Mouse (Mus musculus): ENCODE results near the gene Setd5. TPM values are rescaled to one million over a fixed set of nuclear protein-coding genes. Genes with fewer than 3 reads are reported as not detected.

Setd5 gene
- polyA plus RNA-seq, 1 experiment, result 25.4 TPM

DNA sequence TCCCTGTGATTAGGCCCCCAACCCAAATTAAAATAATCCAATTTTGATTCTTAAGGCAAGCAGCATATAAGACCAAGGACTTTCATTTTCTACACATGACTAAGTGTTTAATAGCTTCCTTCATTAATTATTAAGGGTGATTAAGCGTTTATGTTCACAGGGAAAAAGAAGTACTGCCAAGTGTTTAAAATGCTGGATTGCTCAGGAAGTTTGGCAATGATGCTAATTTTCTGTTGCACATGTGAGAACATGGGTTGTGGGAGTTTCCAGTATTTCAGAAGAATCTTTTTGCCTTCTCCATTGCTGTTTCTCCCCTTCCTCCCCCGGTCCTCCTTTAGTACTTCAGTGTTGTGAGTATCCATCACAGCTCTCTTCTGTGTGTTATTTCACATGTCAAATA, 44.0 kb upstream of the Setd5 start:
- 40% methylated on average over 2 of the region's 2 CpGs for WGBS
- Histone ChIP-seq H3K27ac (ENCODE audit: insufficient read depth, low read depth, low read length) (no peak overlapping the region), H3K27me3 (ENCODE audit: control insufficient read depth, insufficient read depth, low read length) (no peaks in the 10 kb centered on the region), H3K36me3 (ENCODE audit: control insufficient read depth, insufficient read depth, low read length) (no peaks in the 10 kb centered on the region), H3K4me3 (ENCODE audit: low read depth, low read length) (no peak overlapping the region), H3K4me1 (ENCODE audit: control insufficient read depth, insufficient read depth, insufficient read length, low read length) (peaks cover 13% of the 10 kb centered on the region; the same call in 1 of the 2 replicates)
- TF ChIP-seq CTCF (IDR thresholded peaks at IDR 0.05; ENCODE audit: extremely low read depth, insufficient read length, insufficient replicate concordance, low read depth, low read length) (no peak), POLR2A (IDR thresholded peaks at IDR 0.05; ENCODE audit: low read depth, low read length) (no peak)

DNA sequence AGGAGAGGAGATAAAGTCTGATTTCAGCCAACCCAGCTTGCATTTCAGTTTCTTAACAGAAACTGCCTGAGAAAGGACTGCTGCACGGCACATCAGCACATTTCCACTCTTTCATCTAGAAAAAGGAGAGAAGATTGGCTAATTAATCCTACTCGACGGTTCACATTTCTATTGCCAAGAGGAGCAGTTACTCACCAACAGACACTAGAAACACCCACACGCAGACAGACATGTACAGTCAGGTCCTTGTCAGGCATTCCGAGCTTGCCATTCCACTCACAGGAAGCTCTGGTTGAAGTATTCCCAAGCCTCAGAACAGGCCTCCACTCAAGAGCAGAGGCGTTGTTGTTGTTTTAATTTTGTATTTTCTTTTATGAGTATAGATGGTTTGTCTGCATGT, 42.7 kb upstream of the Setd5 start:
- H3K36me3 ChIP-seq (ENCODE audit: control insufficient read depth, insufficient read depth, low read length), result no peaks in the 10 kb centered on the region
- H3K4me3 ChIP-seq (ENCODE audit: low read depth, low read length), result no peak overlapping the region
- WGBS, result 81% methylated on average over 6 of the region's 6 CpGs
- TF ChIP-seq POLR2A (IDR thresholded peaks at IDR 0.05; ENCODE audit: low read depth, low read length), result no peak
- no peak for TF ChIP-seq CTCF (IDR thresholded peaks at IDR 0.05; ENCODE audit: extremely low read depth, insufficient read length, insufficient replicate concordance, low read depth, low read length)
- H3K27ac ChIP-seq (ENCODE audit: insufficient read depth, low read depth, low read length), result no peak overlapping the region
- peaks cover 16% of the 10 kb centered on the region; the same call in 1 of the 2 replicates for H3K4me1 ChIP-seq (ENCODE audit: control insufficient read depth, insufficient read depth, insufficient read length, low read length)
- no peaks in the 10 kb centered on the region for H3K27me3 ChIP-seq (ENCODE audit: control insufficient read depth, insufficient read depth, low read length)

DNA sequence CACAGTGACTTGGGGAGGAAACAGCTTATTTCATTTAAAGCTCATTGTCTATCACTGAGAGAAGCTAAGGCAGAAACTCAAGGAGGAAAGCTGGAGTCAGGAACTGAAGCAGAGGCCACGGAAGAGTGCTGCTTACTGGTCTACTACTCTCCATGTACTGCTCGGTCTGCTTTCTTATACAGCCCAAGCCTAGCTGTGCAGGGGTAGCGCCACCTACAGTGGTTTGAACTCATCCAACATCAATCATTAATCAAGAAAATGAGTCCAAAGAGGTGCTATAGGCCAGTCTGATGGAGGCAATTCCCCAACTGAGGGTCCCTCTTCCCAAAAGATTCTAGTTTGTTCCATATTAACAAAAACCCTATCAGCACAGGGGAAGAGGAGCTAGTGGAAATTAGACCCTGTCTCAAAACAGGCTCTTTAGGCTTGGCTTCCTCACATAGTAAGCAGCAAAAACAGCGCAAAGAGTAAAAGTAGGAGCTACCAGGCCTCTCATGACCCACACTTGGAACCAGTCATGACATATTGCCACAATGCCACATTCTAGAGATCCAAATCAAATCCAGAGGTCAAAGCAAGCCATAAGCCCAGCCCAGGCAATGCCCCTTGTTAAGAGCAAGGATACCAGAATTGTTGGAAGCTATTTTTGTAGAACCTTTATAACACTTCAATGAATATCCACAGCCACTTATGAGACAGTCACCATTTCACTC, 40.5 kb upstream of the Setd5 start:
- H3K27ac ChIP-seq (ENCODE audit: insufficient read depth, low read depth, low read length), result no peak overlapping the region
- WGBS, result 56% methylated on average over 4 of the region's 4 CpGs
- H3K36me3 ChIP-seq (ENCODE audit: control insufficient read depth, insufficient read depth, low read length), result no peaks in the 10 kb centered on the region
- no peak for TF ChIP-seq POLR2A (IDR thresholded peaks at IDR 0.05; ENCODE audit: low read depth, low read length)
- no peak for TF ChIP-seq CTCF (IDR thresholded peaks at IDR 0.05; ENCODE audit: extremely low read depth, insufficient read length, insufficient replicate concordance, low read depth, low read length)
- H3K27me3 ChIP-seq (ENCODE audit: control insufficient read depth, insufficient read depth, low read length), result no peaks in the 10 kb centered on the region
- no peak overlapping the region for H3K4me3 ChIP-seq (ENCODE audit: low read depth, low read length)
- H3K4me1 ChIP-seq (ENCODE audit: control insufficient read depth, insufficient read depth, insufficient read length, low read length), result peaks cover 7% of the 10 kb centered on the region; the same call in 1 of the 2 replicates

DNA sequence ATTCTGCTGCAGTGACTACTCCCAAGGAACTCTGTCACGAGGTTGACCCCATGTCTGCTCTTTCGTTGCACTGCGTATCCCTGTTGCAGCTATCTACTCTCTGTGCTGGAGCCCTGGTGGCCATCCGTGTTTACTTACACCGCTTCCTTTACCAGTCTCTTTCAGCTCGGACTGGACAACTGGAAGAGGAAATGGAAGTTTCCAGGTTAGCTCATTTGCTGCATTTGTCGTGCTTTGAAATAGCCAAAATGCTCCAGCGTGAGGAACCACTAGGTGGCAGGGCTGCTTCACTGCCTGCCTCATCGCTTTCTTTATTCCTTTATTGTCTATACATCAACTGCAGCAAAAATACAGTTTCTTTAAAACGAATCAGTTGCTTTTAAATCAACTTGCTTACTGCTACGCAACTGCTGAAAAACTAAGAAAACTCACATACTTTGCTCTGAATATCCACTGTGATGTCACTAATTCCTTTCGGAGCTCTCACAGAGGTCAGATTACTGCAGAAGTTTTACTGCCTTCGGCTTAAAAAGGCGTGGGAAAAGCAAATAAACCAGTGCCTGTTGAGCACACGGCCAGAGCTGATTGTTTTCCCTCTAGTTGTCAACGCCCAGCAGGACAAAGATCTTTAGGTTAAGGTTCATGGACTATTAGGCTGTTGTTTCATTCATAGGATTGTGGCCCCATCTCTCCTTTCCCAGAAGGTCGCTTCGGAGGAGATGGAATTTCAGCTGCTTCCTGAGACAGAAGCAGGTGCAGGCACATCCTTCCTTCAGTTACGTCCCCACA, 39.0 kb upstream of the Setd5 start:
- peaks cover 7% of the 10 kb centered on the region; the same call in 1 of the 2 replicates for H3K4me1 ChIP-seq (ENCODE audit: control insufficient read depth, insufficient read depth, insufficient read length, low read length)
- H3K27me3 ChIP-seq (ENCODE audit: control insufficient read depth, insufficient read depth, low read length), result no peaks in the 10 kb centered on the region
- H3K27ac ChIP-seq (ENCODE audit: insufficient read depth, low read depth, low read length), result peak overlapping the region; percentile 90
- WGBS, result 5% methylated on average over 19 of the region's 19 CpGs
- TF ChIP-seq CTCF (IDR thresholded peaks at IDR 0.05; ENCODE audit: extremely low read depth, insufficient read length, insufficient replicate concordance, low read depth, low read length) (peak; percentile 93; the same call in 1 of the 2 replicates), POLR2A (IDR thresholded peaks at IDR 0.05; ENCODE audit: low read depth, low read length) (no peak)
- no peaks in the 10 kb centered on the region for H3K36me3 ChIP-seq (ENCODE audit: control insufficient read depth, insufficient read depth, low read length)
- peak overlapping the region; percentile 27 for H3K4me3 ChIP-seq (ENCODE audit: low read depth, low read length)

DNA sequence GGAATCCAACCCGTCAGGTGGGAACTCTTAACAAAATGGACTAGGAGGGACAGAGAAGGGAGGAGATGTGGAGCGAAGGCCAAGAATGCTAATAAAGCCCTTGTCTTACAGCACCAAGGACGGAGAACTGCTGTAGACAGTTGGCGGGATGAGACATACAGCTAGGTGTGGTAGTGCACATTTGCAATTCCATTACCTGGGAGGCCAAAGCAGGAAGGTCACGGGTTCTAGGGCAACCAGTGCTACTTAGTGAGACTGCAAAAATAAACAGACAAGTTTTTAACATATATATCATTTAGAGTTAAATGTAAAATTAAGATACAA, 38.5 kb upstream of the Setd5 start:
- TF ChIP-seq CTCF (IDR thresholded peaks at IDR 0.05; ENCODE audit: extremely low read depth, insufficient read length, insufficient replicate concordance, low read depth, low read length) (no peak), POLR2A (IDR thresholded peaks at IDR 0.05; ENCODE audit: low read depth, low read length) (no peak)
- peak overlapping the region; percentile 90 for H3K27ac ChIP-seq (ENCODE audit: insufficient read depth, low read depth, low read length)
- H3K4me3 ChIP-seq (ENCODE audit: low read depth, low read length), result peak overlapping the region; percentile 23
- 29% methylated on average over 5 of the region's 5 CpGs for WGBS
- H3K27me3 ChIP-seq (ENCODE audit: control insufficient read depth, insufficient read depth, low read length), result no peaks in the 10 kb centered on the region
- no peaks in the 10 kb centered on the region for H3K36me3 ChIP-seq (ENCODE audit: control insufficient read depth, insufficient read depth, low read length)
- peaks cover 7% of the 10 kb centered on the region; the same call in 1 of the 2 replicates for H3K4me1 ChIP-seq (ENCODE audit: control insufficient read depth, insufficient read depth, insufficient read length, low read length)

DNA sequence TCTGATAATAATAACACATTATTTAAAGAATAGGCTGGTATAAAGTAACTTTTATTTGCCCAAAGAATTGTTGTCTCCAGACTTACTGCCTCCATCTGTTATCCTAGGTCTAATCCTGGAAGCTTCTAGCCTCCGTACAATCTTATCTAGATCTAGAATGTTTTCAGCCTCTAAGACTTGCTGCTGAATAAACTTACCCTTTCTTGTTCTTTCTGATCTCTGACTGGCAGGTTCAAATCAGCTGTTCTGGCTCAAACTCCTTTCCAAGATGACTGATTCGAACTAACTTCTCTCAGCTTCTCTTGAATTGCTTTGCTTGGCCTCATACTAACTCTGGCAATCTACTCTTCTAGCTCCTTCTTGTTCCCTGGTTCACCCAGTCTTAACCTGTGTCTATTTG, 36.8 kb upstream of the Setd5 start:
- no peak for TF ChIP-seq POLR2A (IDR thresholded peaks at IDR 0.05; ENCODE audit: low read depth, low read length)
- TF ChIP-seq CTCF (IDR thresholded peaks at IDR 0.05; ENCODE audit: extremely low read depth, insufficient read length, insufficient replicate concordance, low read depth, low read length), result no peak
- Histone ChIP-seq H3K36me3 (ENCODE audit: control insufficient read depth, insufficient read depth, low read length) (no peaks in the 10 kb centered on the region), H3K4me3 (ENCODE audit: low read depth, low read length) (no peak overlapping the region), H3K27ac (ENCODE audit: insufficient read depth, low read depth, low read length) (no peak overlapping the region), H3K4me1 (ENCODE audit: control insufficient read depth, insufficient read depth, insufficient read length, low read length) (peaks cover 8% of the 10 kb centered on the region; the same call in 1 of the 2 replicates), H3K27me3 (ENCODE audit: control insufficient read depth, insufficient read depth, low read length) (no peaks in the 10 kb centered on the region)
- WGBS, result 73% methylated on average over 2 of the region's 2 CpGs

All from small intestine, adult 2 months (tissue).